Comparison of ENCODE assay signal across 8 mouse cellular contexts in genomic region chr15:81925760-81926445, GRCm38 (mm10). TPM values are rescaled to one million over a fixed set of nuclear protein-coding genes. Genes with fewer than 3 reads are reported as not detected.
DNase-seq lines count a peak whose midpoint lies in the region; ATAC-seq lines count a peak whose summit lies in the region.

TSS of gene Polr3h (minus strand) at chr15:81926240.

- H3K9me3 ChIP-seq in intestine, embryonic 14.5 days (ENCODE audit: control insufficient read depth, low read length), result no peaks in the 10 kb centered on the region

- peak; percentile 94 for ATAC-seq in intestine, embryonic 14.5 days (replicated peaks; ENCODE audit: low FRiP score, low TSS enrichment, low read depth)

- intact Hi-C loops in left cerebral cortex, postnatal 14 days (cut with DNase I), result no loop called here

- peak; percentile 87 to 88 for DNase-seq in adrenal gland, adult 18-20 months (ENCODE audit: low spot score in 2 of 2)
- DNase-seq in embryo, embryonic 11 days, result peak; percentile 99
- peak; percentile 97 for DNase-seq in gastrocnemius, postnatal 25 days
- DNase-seq in intestine, embryonic 14.5 days (ENCODE audit: low spot score), result peak; percentile 96
- DNase-seq in left cerebral cortex, postnatal 14 days (ENCODE audit: low spot score in 2 of 2), result peak; percentile 96 to 97
- peak; percentile 99 for DNase-seq in mesoderm, embryonic 11.5 days (ENCODE audit: low read depth, low spot score)
- peak; percentile 92 to 96 for DNase-seq in right cerebral cortex, postnatal 36 days (ENCODE audit: low spot score in 2 of 2)
- DNase-seq in yolk sac, embryonic 10.5 days (ENCODE audit: low spot score), result peak; percentile 97

- 0 out of 2 replicates have a peak, but pooled peaks cover 3% of the 10 kb centered on the region for H3K36me3 ChIP-seq in intestine, embryonic 14.5 days (ENCODE audit: control insufficient read depth, insufficient read depth, low read length)

- peak within 1 kb of the TSS; percentile 61 for H3K4me2 ChIP-seq in intestine, embryonic 14.5 days (ENCODE audit: low read length)

- peak within 1 kb of the TSS; percentile 17; the same call in 1 of the 2 replicates for H3K27ac ChIP-seq in intestine, embryonic 14.5 days (ENCODE audit: low read depth)

- peaks cover 13% of the 10 kb centered on the region for H3K4me1 ChIP-seq in intestine, embryonic 14.5 days (replicated peaks; ENCODE audit: control insufficient read depth, insufficient read depth, low read length)

- WGBS in intestine, embryonic 14.5 days, result 1% methylated on average over 54 of the region's 54 CpGs

- peak within 1 kb of the TSS; percentile 63 for H3K4me3 ChIP-seq in intestine, embryonic 14.5 days (ENCODE audit: low read depth, low read length)

- peak within 1 kb of the TSS; percentile 60 for H3K9ac ChIP-seq in intestine, embryonic 14.5 days (ENCODE audit: low read length)

- H3K27me3 ChIP-seq in intestine, embryonic 14.5 days (replicated peaks; ENCODE audit: control insufficient read depth, insufficient read depth, low read length), result no peaks in the 10 kb centered on the region

RNA-seq across cellular contexts. Expression of gene Polr3h, which starts in this region (rescaled TPM):
- total RNA-seq in adrenal gland, adult 18-20 months (2021), result 10 to 100 TPM; 16.2 to 19.9 TPM
- total RNA-seq in gastrocnemius, postnatal 25 days (2021), result 1 to 10 TPM; 5.9 to 6.3 TPM
- 75.4 and 79.5 TPM in 2 replicates for polyA plus RNA-seq in intestine, embryonic 14.5 days (2014; fragmentation: Nextera tagmentation; extraction: Ambion mirVana)
- total RNA-seq in left cerebral cortex, postnatal 14 days (2021), result 10 to 100 TPM; 52.8 to 53.9 TPM

Comparison
In these comparisons a context has a peak if more than half of its experiments do, and no peak if none do; other contexts are left out.
1. Peak in every context shown above with its lines: DNase-seq, ATAC-seq, H3K4me3 ChIP-seq and H3K27ac ChIP-seq.